ENCODE assay signal across 13 mouse cellular contexts in the genomic region with DNA sequence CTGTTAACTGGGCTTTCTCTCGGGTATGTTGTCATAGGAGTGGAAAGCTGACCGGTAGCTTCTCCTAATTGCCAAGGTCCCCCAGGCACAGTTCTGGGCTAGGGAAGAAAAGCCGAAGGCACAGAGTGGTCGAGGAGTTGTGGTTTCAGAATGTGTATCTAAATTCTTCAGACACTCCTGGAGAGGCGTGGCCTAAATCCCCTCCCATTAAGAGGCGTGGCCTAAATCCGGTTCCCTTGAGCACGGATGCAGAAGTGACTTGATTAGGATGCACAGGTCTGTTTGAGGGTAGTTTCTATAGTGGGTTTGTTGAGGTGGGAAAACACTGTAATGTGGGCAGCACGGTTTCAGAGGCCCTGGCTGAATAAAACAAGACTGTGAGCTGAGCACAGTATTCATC.
DNase-seq lines count a peak whose midpoint lies in the region; ATAC-seq and TF ChIP-seq lines count a peak whose summit lies in the region.
"Had no signal": no experiment of that assay in that cellular context is flagged by ENCODE, and none has a peak within 500 bp of the region (broad histone marks: within the 10 kb centered on the region; RNA-seq: fewer than 3 reads in every experiment).

No protein-coding gene starts in this region.

- no peak overlapping the region for H3K4me2 ChIP-seq in forebrain, postnatal 0 days (ENCODE audit: low read depth)
- H3K4me2 ChIP-seq: liver, embryonic 15.5 days had no signal

- H3K9ac ChIP-seq in forebrain, postnatal 0 days = no peak overlapping the region
- H3K9ac ChIP-seq: liver, embryonic 15.5 days had no signal

- 39% methylated on average over 9 of the region's 9 CpGs for WGBS in thymus, adult 2 months
- 68% methylated on average over 9 of the region's 9 CpGs for WGBS in forebrain, postnatal 0 days

- H3K4me3 ChIP-seq in thymus, adult 2 months (ENCODE audit: control insufficient read depth, insufficient read depth, low read length) = no peak overlapping the region
- peak overlapping the region; percentile 45 for H3K4me3 ChIP-seq in testis, adult 2 months (ENCODE audit: control insufficient read depth, low read depth, low read length)
- H3K4me3 ChIP-seq in forebrain, postnatal 0 days (ENCODE audit: low read depth, low read length) = no peak overlapping the region
- H3K4me3 ChIP-seq: forebrain, embryonic 10.5 days; liver, embryonic 15.5 days had no signal

- H3K9me3 ChIP-seq in forebrain, postnatal 0 days (ENCODE audit: low read length) = no peaks in the 10 kb centered on the region
- H3K9me3 ChIP-seq: forebrain, embryonic 10.5 days; liver, embryonic 15.5 days had no signal

- no peaks in the 10 kb centered on the region for H3K36me3 ChIP-seq in thymus, adult 2 months (ENCODE audit: control insufficient read depth, insufficient read depth, low read length)
- no peaks in the 10 kb centered on the region for H3K36me3 ChIP-seq in testis, adult 2 months (ENCODE audit: control insufficient read depth, insufficient read depth, low read length)
- H3K36me3 ChIP-seq in forebrain, postnatal 0 days (ENCODE audit: insufficient read depth) = no peaks in the 10 kb centered on the region
- H3K36me3 ChIP-seq: forebrain, embryonic 10.5 days; liver, embryonic 15.5 days had no signal

- H3K4me1 ChIP-seq in thymus, adult 2 months (replicated peaks; ENCODE audit: control insufficient read depth, insufficient read depth, low read length) = no peaks in the 10 kb centered on the region; the same call in 1 of the 2 replicates
- no peaks in the 10 kb centered on the region for H3K4me1 ChIP-seq in testis, adult 2 months (ENCODE audit: control insufficient read depth, insufficient read depth, low read length)
- no peaks in the 10 kb centered on the region for H3K4me1 ChIP-seq in forebrain, postnatal 0 days (ENCODE audit: insufficient read depth)
- H3K4me1 ChIP-seq: forebrain, embryonic 10.5 days; liver, embryonic 15.5 days had no signal

- TF ChIP-seq POLR2A in thymus, adult 2 months (IDR thresholded peaks at IDR 0.05; ENCODE audit: control insufficient read depth, extremely low read depth, insufficient read depth, low read length, poor library complexity) = no peak
- no peak for TF ChIP-seq POLR2A in testis, adult 2 months (IDR thresholded peaks at IDR 0.05; ENCODE audit: control insufficient read depth, low read depth, low read length)

- H3K27me3 ChIP-seq in thymus, adult 2 months (ENCODE audit: control insufficient read depth, insufficient read depth, low read length) = no peaks in the 10 kb centered on the region
- H3K27me3 ChIP-seq in testis, adult 2 months (ENCODE audit: control insufficient read depth, insufficient read depth, low read length) = no peaks in the 10 kb centered on the region
- H3K27me3 ChIP-seq in forebrain, postnatal 0 days (ENCODE audit: insufficient read depth, low read length) = no peaks in the 10 kb centered on the region
- H3K27me3 ChIP-seq: liver, embryonic 15.5 days had no signal

- ATAC-seq in granulocyte monocyte progenitor cell, adult 5-6 weeks (replicated peaks; ENCODE audit: poor library complexity, severe bottlenecking) = peak; percentile 40
- no peak for ATAC-seq in forebrain, postnatal 0 days
- ATAC-seq: midbrain, embryonic 16.5 days had no signal

- DNase-seq in cerebellum, adult 9-10 months = peak; percentile 15
- no peak for DNase-seq in cerebellum, adult 9-11 months
- DNase-seq in thymus, adult 2 months = peak; percentile 9
- DNase-seq in thymus, postnatal 25 days = no peak
- no peak for DNase-seq in right cerebral cortex, postnatal 36 days (ENCODE audit: low spot score in 2 of 2)
- no peak for DNase-seq in forebrain, postnatal 0 days
- DNase-seq: gastrocnemius, postnatal 36 days; kidney, postnatal 10 days had no signal

- no peak overlapping the region for H3K27ac ChIP-seq in thymus, adult 2 months (ENCODE audit: control insufficient read depth, insufficient read depth, low read length)
- H3K27ac ChIP-seq in testis, adult 2 months (ENCODE audit: control insufficient read depth, insufficient read depth, low read depth, low read length) = no peak overlapping the region
- no peak overlapping the region for H3K27ac ChIP-seq in forebrain, postnatal 0 days (ENCODE audit: low read depth, low read length)
- H3K27ac ChIP-seq: forebrain, embryonic 10.5 days; liver, embryonic 15.5 days had no signal

- no peak for TF ChIP-seq CTCF in thymus, adult 2 months (IDR thresholded peaks at IDR 0.05; ENCODE audit: borderline replicate concordance, control insufficient read depth, extremely low read depth, insufficient read depth, low read length, poor library complexity)
- TF ChIP-seq CTCF in testis, adult 2 months (IDR thresholded peaks at IDR 0.05; ENCODE audit: control insufficient read depth, insufficient read depth, insufficient replicate concordance, low read depth, low read length) = no peak
- TF ChIP-seq CTCF in forebrain, postnatal 0 days (IDR thresholded peaks at IDR 0.05; ENCODE audit: low read depth) = no peak

Comparison
In these comparisons a context has a peak if more than half of its experiments do, and no peak if none do; other contexts are left out.
1. DNase-seq: peak in cerebellum, adult 9-10 months (single experiment) and thymus, adult 2 months (single experiment); none in cerebellum, adult 9-11 months (single experiment), thymus, postnatal 25 days (single experiment), right cerebral cortex, postnatal 36 days (0 of 2) and forebrain, postnatal 0 days (single experiment).